ENCODE assay signal across 11 mouse cellular contexts in genomic region chr9:103760356-103760755, GRCm38 (mm10). TPM values are rescaled to one million over a fixed set of nuclear protein-coding genes. Genes with fewer than 3 reads are reported as not detected.
A peak's percentile ranks its signal among the peaks of the same experiment; 100 is the strongest.
DNase-seq lines count a peak whose midpoint lies in the region; ATAC-seq and TF ChIP-seq lines count a peak whose summit lies in the region.
"Had no signal": no experiment of that assay in that cellular context is flagged by ENCODE, and none has a peak within 500 bp of the region (broad histone marks: within the 10 kb centered on the region; RNA-seq: fewer than 3 reads in every experiment).

No protein-coding gene starts in this region.

- H3K9ac ChIP-seq in lung, embryonic 14.5 days: no peak overlapping the region
- peak overlapping the region; percentile 84; the same call in 1 of the 2 replicates for H3K9ac ChIP-seq in hindbrain, embryonic 14.5 days

- WGBS in lung, embryonic 14.5 days: 22% methylated on average over 8 of the region's 8 CpGs
- 28% methylated on average over 8 of the region's 8 CpGs for WGBS in hindbrain, embryonic 14.5 days

- DNase-seq in heart, adult 11 months: peak; percentile 65
- DNase-seq in heart, postnatal 4 days: no peak
- no peak for DNase-seq in lung, embryonic 14.5 days
- no peak for DNase-seq in lung, postnatal 10 days
- DNase-seq in hindbrain, embryonic 14.5 days (ENCODE audit: low spot score): no peak
- DNase-seq in splenic B cell, adult 2 months (ENCODE audit: low read depth, low spot score): peak; percentile 17
- no peak for DNase-seq in adrenal gland, adult (ENCODE audit: inconsistent age in 2 of 2, low spot score in 1 of 2)
- no peak for DNase-seq in c-Kit-positive CD71-positive TER-119-positive erythroid progenitor cells, embryonic 14.5 days (ENCODE audit: low spot score)
- DNase-seq: cerebellum, postnatal 10 days; gastrocnemius, adult 2 months; thymus, postnatal 4 days had no signal

- H3K27ac ChIP-seq in lung, embryonic 14.5 days (ENCODE audit: low read depth): no peak overlapping the region
- no peak overlapping the region for H3K27ac ChIP-seq in hindbrain, embryonic 14.5 days
- H3K27ac ChIP-seq: gastrocnemius, adult 2 months had no signal

- H3K36me3 ChIP-seq in lung, embryonic 14.5 days (ENCODE audit: insufficient read depth): no peaks in the 10 kb centered on the region
- H3K36me3 ChIP-seq in hindbrain, embryonic 14.5 days (replicated peaks; ENCODE audit: control insufficient read depth, insufficient read depth): no peaks in the 10 kb centered on the region
- H3K36me3 ChIP-seq in splenic B cell, adult 2 months (ENCODE audit: control insufficient read depth, insufficient read depth, low read length, poor library complexity, severe bottlenecking): no peaks in the 10 kb centered on the region

- H3K9me3 ChIP-seq in lung, embryonic 14.5 days (ENCODE audit: low read depth, low read length): no peaks in the 10 kb centered on the region
- no peaks in the 10 kb centered on the region for H3K9me3 ChIP-seq in hindbrain, embryonic 14.5 days (ENCODE audit: control insufficient read depth, low read length)

- no peak for TF ChIP-seq CTCF in lung, embryonic 14.5 days (IDR thresholded peaks at IDR 0.05; ENCODE audit: low read depth)

- H3K4me3 ChIP-seq in lung, embryonic 14.5 days (ENCODE audit: low read depth, low read length): peak overlapping the region; percentile 60
- H3K4me3 ChIP-seq in hindbrain, embryonic 14.5 days (replicated peaks; ENCODE audit: low read length): peak overlapping the region; percentile 64

- 0 out of 2 replicates have a peak, but pooled peaks cover 2% of the 10 kb centered on the region for H3K4me1 ChIP-seq in lung, embryonic 14.5 days (ENCODE audit: insufficient read depth)
- H3K4me1 ChIP-seq in hindbrain, embryonic 14.5 days (replicated peaks; ENCODE audit: control insufficient read depth, insufficient read depth, low read length): peaks cover 11% of the 10 kb centered on the region

- peak overlapping the region; percentile 95 for H3K4me2 ChIP-seq in lung, embryonic 14.5 days
- peak overlapping the region; percentile 68 for H3K4me2 ChIP-seq in hindbrain, embryonic 14.5 days (replicated peaks)

- H3K27me3 ChIP-seq in lung, embryonic 14.5 days (ENCODE audit: insufficient read depth, low read length): peaks cover 24% of the 10 kb centered on the region
- H3K27me3 ChIP-seq in hindbrain, embryonic 14.5 days (ENCODE audit: control insufficient read depth, insufficient read depth, low read length): 0 out of 2 replicates have a peak, but pooled peaks cover 9% of the 10 kb centered on the region
- no peaks in the 10 kb centered on the region for H3K27me3 ChIP-seq in splenic B cell, adult 2 months (ENCODE audit: control insufficient read depth, insufficient read depth, low read length, poor library complexity, severe bottlenecking)

- ATAC-seq in lung, embryonic 14.5 days (ENCODE audit: insufficient read depth): no peak
- no peak for ATAC-seq in hindbrain, embryonic 14.5 days (ENCODE audit: low FRiP score)

RNA-seq across cellular contexts. Expression of gene Tmem108, which starts 1.3 kb away (rescaled TPM):
- 10 to 100 TPM; 17.6 to 21.9 TPM for total RNA-seq in heart, postnatal 4 days (2021)
- 14.8 and 16.0 TPM in 2 replicates for polyA plus RNA-seq in lung, embryonic 14.5 days (2014; fragmentation: Nextera tagmentation; extraction: Ambion mirVana)
- 29.9 and 34.2 TPM in 2 replicates for polyA plus RNA-seq in hindbrain, embryonic 14.5 days (2014; fragmentation: Nextera tagmentation; extraction: Ambion mirVana)
- total RNA-seq: gastrocnemius, adult 2 months had no signal

Comparison
In these comparisons a context has a peak if more than half of its experiments do, and no peak if none do; other contexts are left out.
1. DNase-seq: peak in heart, adult 11 months (single experiment) and splenic B cell, adult 2 months (single experiment); none in heart, postnatal 4 days (single experiment), lung, embryonic 14.5 days (single experiment), lung, postnatal 10 days (single experiment), hindbrain, embryonic 14.5 days (single experiment), adrenal gland, adult (0 of 2) and c-Kit-positive CD71-positive TER-119-positive erythroid progenitor cells, embryonic 14.5 days (single experiment).